Mouse (Mus musculus) thymus, postnatal 25 days (tissue): ENCODE results near the gene Kcng4.

Experiments
- DNase-seq: peaks from one replicate; pipeline ENCODE4 v3.0.0; 2022

Kcng4 gene

DNA sequence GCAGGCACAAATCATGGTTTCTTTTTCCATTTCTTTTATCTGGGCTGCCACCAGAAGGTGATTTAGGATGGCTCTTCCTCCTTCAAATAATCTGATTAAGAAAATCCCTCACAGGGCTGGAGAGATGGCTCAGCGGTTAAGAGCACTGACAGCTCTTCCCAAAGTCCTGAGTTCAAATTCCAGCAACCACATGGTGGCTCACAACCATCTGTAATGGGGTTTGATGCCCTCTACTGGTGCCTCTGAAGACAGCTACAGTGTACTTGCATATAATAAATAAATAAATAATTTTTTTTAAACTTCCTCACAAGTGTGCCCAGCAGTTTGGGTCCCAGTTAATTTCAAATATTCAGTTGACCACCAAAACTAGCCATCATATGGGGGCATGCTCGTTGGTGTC is 29.3 kb downstream of the Kcng4 start:
- DNase-seq, result peak; percentile 26

DNA sequence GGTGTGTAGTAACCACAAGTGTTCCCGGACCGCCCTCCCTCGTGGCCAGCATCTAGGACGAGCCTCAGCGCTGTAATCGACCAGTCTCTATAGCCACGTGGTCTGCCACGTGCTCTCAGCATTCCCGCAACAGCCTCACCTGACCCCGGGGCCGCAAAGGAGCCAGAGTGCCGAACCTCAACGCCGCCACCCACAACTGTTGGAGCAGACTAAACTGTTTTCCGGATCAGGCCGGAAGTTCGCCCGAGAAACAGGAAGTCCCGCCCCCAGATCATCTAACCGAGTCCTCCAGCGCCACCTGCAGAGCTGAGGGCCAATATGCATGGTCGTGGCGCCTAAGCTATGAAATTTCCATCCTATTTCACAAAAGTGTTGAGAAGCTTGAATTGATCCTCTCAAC is 30.5 kb downstream of the Kcng4 start, which contains the start of gene Taf1c:
Gene Taf1c (minus strand): TSS at position 227 of the 400 bp plus-strand sequence.
- DNase-seq, result peak; percentile 93

DNA sequence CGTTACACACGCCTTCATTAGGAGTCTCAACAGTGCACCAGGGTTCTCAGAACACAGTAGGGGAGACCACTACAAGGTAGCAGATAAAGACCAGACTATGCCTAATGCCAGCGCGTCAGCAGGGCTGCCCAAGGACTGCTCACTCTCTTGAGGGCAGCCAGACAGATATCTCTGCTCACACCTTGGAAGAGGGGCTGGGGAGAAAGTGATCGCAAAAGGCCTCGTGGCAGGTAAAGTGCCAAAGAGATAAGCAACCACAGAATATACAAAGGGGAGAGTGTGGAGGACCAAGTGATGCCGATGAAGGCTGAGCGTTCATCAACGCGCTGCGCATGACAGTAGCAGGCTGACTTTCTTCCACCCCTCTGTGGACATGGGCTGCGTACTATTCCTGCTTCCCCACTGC is 31.1 kb downstream of the Kcng4 start:
- DNase-seq, result no peak

DNA sequence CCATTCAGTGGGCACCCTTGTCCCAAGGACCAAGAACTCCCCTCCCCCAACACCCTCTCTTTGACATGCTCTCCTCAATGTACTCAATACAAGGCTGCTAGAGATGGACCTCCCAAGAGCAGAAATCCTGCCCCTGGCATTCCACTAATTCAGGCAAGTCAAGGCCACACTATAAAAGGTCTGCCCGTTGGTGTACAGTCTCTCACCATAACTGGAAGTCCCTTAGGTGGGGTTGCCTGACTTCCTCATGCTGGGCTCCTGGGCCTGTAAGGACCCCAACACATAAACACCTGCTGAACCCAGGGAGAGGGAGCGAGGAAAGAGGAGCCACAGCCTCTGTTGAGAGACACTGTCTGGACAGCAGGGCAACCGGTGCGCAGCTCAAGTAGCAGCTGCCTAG is 31.7 kb downstream of the Kcng4 start:
- no peak for DNase-seq

DNA sequence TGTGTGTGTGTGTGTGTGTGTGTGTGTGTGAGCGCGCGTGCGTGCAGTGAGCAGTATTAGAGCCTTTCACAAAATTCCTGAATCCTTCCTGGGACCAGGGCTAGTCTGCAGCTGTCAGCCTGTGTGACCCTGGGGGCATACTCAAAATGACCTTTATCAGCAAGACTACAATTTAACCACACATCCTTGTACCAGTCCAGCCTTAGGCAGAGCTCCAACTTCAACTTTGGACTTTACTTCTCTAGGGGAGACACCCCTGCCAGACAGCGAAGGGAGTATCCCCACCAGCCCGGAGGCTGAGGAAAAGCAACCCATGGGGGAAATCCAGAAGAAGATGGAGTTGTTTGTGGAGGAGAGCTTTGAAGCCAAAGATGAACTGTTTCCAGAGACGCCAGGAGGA is 44.0 kb downstream of the Kcng4 start:
- no peak for DNase-seq

DNA sequence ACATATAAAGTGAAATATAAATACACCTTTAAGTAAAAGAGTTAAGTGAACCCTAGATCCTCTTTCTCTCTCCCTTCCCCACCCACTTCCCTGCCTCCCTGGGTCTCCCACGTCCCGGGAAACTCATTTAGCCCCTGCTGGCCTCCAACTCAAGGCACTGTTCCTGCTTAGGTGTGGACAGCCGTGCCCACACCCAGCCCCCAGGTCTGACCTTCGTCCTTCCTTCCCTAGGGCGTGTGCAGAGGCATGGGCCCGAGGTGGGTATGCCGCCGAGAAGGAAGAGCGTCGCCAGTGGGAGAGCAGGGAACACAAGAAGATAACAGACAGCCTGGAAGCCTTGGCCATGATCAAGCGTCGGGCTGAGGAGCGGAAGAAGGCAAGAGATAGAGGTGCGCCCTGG is 45.1 kb downstream of the Kcng4 start:
- no peak for DNase-seq

DNA sequence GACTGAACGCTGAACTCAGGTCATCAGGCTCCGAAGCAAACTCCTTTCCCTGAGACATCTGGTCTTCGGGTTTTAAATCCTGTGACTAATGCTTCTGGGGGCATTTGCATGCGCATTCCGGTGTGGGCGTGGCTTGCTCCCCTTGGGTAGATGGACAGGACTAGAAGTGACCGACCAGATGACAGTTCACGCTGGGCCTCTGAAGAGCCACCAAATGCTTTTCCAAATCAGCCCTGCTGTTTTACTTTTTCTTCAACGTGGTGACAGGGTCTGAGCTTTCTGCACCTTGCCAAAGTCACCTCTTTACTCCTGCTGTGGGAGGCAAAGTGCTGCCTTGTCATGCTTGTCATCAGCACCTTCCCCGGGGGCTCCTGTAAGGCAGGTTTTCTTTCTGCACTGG is 46.6 kb downstream of the Kcng4 start:
- no peak for DNase-seq

DNA sequence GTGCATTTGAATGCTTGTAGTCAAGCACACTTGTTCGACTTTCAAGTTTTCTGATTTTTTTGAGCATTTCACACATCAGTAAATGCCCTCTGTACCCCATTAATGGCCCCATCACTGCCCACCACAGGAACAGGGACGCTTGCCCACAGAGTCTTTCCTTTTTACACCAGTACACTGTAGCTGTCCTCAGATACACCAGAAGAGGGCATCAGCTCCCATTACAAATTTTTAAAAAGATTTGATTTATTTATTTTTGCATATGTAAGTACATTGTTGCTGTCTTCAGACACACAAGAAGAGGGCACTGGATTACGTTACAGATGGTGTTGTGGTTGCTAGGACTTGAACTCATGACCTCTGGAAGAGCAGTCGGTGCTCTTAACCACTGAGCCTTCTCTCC is 47.2 kb downstream of the Kcng4 start:
- no peak for DNase-seq

DNA sequence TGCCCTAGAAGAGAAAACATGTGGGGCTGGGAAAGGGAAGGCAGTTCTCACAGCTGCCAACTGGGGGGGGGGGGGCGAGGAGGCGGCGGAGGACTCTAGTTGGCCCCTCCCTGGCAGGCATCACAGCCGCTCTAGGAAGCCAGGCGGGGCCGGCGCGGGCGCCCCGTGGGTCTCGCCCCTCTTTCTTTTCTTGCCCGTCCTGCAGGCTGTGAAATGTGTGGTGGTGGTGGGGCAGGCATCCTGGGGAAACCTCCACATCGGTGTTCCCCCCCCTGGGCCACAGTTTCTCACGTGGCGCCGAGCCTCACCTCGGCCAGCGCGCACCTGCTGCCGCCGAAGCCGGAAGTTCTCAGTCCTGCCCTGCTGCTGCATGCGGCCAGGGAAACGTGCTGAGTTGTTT is 49.6 kb downstream of the Kcng4 start:
- peak; percentile 21 for DNase-seq

DNA sequence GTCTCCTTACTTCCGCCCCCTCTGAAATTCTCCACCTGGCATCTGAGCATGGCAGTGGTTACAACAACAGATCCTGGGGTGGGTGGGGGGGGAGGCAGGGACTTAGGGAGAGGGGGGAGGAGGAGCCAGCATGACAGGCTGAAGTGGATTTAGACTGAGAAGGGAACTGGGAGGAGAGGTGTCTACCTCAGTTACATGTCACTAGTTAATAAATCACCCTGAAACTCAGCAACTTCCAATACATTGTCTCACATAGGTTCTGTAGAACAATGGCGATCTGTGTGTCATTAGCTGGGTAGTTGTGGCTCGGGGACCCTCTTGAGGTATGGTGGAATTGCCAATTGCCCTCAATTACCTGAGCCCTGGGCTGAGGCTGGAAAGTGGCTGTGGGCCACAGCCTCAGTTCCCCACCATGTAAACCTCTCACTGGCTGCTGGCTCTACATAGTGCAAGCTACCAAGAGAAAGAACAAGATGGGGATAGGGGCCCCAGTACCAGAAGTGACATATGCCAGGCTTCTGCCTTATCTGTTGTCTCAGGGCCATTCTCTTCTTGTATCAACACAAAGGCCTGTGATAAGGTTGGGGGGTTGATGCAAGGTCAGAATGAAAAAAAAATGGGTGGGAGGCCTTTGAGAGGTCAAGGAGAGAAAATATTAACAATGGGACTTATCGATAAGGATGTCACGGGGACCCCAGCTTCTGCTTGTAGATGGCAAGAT is 54.9 kb downstream of the Kcng4 start:
- no peak for DNase-seq

DNA sequence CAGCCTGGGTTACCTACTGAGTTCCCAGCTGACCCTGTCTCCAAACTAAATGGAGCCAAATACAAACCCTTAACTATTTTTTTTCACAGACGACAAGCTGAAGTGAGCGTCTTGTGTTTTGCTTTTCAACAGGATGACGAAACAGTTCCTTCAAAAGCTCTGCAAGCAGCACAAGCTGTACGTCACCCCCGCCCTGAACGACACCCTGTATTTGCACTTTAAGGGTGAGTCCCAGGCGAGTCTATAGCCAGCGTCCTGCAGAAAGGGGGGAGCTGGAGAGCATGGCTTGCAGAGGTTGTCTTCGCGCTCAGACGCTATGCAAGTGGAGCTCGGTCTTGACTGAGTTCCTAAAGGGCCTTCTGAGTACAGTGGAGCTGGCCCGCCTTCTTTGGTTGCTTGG is 56.4 kb downstream of the Kcng4 start:
- no peak for DNase-seq

DNA sequence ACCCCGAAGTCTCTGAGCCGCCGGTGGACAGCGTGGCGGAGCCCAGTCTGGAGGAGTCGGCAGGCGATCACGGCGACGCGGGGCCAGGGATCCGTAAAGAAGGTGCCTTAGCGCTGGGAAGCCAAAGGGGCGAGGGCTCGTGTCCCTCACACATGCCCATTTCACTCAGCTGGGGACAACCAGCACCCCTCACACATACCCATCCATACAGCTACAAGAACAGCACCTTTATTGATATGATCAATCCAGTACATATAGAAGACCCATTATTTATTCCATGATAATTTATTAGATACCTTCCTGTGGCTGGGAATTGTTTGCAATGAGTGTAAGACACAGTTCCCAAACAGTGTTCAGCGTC is 60.1 kb downstream of the Kcng4 start:
- no peak for DNase-seq

DNA sequence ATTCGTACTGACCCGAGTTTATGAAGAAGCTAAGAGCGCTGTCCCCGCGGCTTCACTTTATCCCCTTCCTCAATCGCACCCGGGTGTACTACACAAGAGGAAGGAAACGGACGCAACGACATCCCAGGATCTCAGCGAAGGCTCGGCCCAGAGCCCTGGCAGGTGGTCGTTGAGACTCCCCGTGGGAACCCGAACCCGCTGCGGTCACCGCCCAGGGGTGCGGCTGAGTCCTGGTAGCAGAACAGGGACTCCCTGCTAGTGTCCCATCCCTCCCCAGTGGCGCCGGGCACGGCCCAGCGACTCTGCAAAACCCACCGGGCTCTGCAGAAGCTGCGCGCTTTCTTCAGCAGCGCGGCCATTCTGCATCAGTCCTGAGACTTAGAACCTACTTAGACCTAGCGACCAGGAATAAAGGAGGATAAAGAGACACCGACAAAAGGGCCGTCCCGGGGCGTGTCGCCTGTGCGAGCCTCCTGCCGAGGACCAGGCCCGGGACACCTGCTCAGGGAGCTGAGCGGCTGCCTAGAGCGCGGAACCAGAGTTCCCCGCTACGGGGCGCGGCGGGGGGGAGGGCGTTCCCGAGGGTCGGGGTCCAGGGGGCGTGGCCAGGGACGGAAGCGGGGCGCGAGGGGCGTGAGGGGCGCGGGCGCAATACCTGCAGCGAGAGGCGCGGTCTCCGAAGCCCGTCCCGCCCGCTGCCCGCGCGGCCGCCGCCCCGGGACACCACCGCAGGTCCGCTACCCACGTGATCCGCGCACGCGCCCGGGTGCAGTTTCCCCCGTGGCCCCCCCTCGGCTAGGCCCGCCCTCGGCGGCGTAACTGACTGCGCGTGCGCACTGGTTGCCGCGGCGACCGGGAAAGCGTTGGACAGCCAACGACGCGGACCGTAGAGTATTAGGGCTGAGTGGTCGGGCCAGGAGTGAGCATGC is 60.8 kb downstream of the Kcng4 start, which contains the start of the genes Hsdl1 and Dnaaf1:
Gene Hsdl1 (minus strand): TSS at position 747 of the 929 bp plus-strand sequence.
Gene Dnaaf1 (plus strand): TSS at position 799 of the 929 bp plus-strand sequence.
- DNase-seq, result peak; percentile 96
